Mouse (Mus musculus) liver, postnatal 0 days (tissue): ENCODE measurements at regions not wholly inside any gene's neighbourhood (a gene's known extent, or its start where the extent isn't known, plus 50 kb on each side); places are given as distances from the start of the nearest gene placed in this dataset.

ENCODE experiments used
- ATAC-seq: fragments of 200-750 bp; cut with Nextera tagmentation; 2 replicates; pipeline ENCODE4 v1.8.0; 2017; ENCODE audit warnings: mild to moderate bottlenecking, moderate library complexity
- DNase-seq: peaks from one replicate; pipeline ENCODE4 v3.0.0-alpha.2; 2016
- H3K27ac ChIP-seq: fragments of 300-500 bp; sonication (generic); 2 replicates; pipeline ENCODE4 v1.5.1; 2014; ENCODE audit warnings: antibody characterized with exemption, moderate library complexity, mild to moderate bottlenecking, low read depth
- H3K27me3 ChIP-seq: fragments of 300-500 bp; sonication (generic); 2 replicates; pipeline ENCODE4 v1.6.1; 2014; ENCODE audit warnings: low read length, control low read depth, mixed read lengths; ENCODE audit not compliant: insufficient read depth
- H3K36me3 ChIP-seq: fragments of 300-500 bp; sonication (generic); replicated peaks from 2 replicates; pipeline ENCODE4 v1.6.1; 2014; ENCODE audit warnings: mild to moderate bottlenecking, control low read depth, low read length, moderate library complexity, mixed read lengths; ENCODE audit not compliant: insufficient read depth
- H3K4me1 ChIP-seq: fragments of 300-500 bp; sonication (generic); 2 replicates; pipeline ENCODE4 v1.6.1; 2014; ENCODE audit warnings: antibody characterized with exemption, mild to moderate bottlenecking, control low read depth; ENCODE audit not compliant: insufficient read depth
- H3K4me2 ChIP-seq: fragments of 300-500 bp; sonication (generic); 2 replicates; pipeline ENCODE4 v1.6.1; 2014; ENCODE audit warnings: low read depth, mild to moderate bottlenecking, low read length, moderate library complexity, mixed read lengths
- H3K4me3 ChIP-seq: fragments of 300-500 bp; sonication (generic); 2 replicates; pipeline ENCODE4 v1.5.1; 2014; ENCODE audit warnings: low read depth, low read length
- H3K9ac ChIP-seq: fragments of 300-500 bp; sonication (generic); replicated peaks from 2 replicates; pipeline ENCODE4 v1.6.1; 2014; ENCODE audit warnings: mild to moderate bottlenecking, moderate library complexity
- H3K9me3 ChIP-seq: fragments of 300-500 bp; sonication (generic); 2 replicates; pipeline ENCODE4 v1.6.1; 2016; ENCODE audit warnings: mild to moderate bottlenecking, control low read depth, low read length, mixed read lengths
- CTCF ChIP-seq: sonication (generic); IDR thresholded peaks from 2 replicates; pipeline ENCODE4 v1.5.1; 2016; ENCODE audit warnings: antibody characterized with exemption, low read depth
- EP300 ChIP-seq: IDR thresholded peaks from 2 replicates; pipeline ENCODE4 v1.6.1; 2016; ENCODE audit warnings: antibody characterized with exemption, low read depth, mild to moderate bottlenecking
- WGBS: fragments of 180-500 bp; shearing (Covaris S2); extraction: QIAGEN DNeasy Blood & Tissue Kit; methylation state at CpG from one replicate; pipeline ENCODE4 v1.1.7; 2014; ENCODE audit not compliant: insufficient replicate concordance; 5-methylcytosine and 5-hydroxymethylcytosine counted together

DNA sequence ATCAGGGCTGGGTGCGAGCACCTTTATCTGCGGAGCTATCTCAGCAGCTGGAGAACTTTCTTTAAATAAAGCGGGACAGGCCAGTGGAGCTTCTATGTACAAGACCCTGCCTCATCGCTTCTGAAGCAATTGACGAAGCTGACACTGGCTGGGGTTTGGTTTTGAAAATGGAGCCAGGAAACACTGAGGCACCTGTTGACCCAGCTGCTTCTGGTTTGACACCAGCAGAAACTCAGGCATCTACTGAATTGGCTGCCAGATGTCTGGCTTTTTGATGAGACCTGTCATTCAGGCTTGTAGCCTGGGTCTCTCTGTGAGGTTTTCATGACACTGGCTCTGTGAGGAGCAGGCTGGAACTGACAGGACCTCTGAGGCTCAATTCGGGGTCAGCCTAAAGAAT, 124.9 kb upstream of the Rbms3 start:
- ATAC-seq, result no peak
- Histone ChIP-seq H3K27ac (no peak overlapping the region), H3K4me1 (no peaks in the 10 kb centered on the region), H3K4me2 (no peak overlapping the region), H3K36me3 (no peaks in the 10 kb centered on the region), H3K9me3 (no peaks in the 10 kb centered on the region), H3K27me3 (no peaks in the 10 kb centered on the region), H3K4me3 (no peak overlapping the region), H3K9ac (no peak overlapping the region)
- TF ChIP-seq CTCF (no peak), EP300 (no peak)
- WGBS, result 85% methylated on average over 6 of the region's 6 CpGs
- no peak for DNase-seq

GRCm38 (mm10) chr9:117753466-117753865, 123.8 kb upstream of the Rbms3 start:
- DNase-seq (no peak), ATAC-seq (no peak)
- H3K36me3 ChIP-seq, result no peaks in the 10 kb centered on the region
- TF ChIP-seq EP300 (no peak), CTCF (no peak)
- H3K4me3 ChIP-seq, result no peak overlapping the region
- H3K4me1 ChIP-seq, result no peaks in the 10 kb centered on the region
- 60% methylated on average over 3 of the region's 3 CpGs for WGBS
- no peaks in the 10 kb centered on the region for H3K9me3 ChIP-seq
- H3K4me2 ChIP-seq, result no peak overlapping the region
- H3K9ac ChIP-seq, result no peak overlapping the region
- H3K27me3 ChIP-seq, result no peaks in the 10 kb centered on the region
- no peak overlapping the region for H3K27ac ChIP-seq

- TF ChIP-seq EP300 (no peak), CTCF (no peak)
- ATAC-seq, result no peak
- DNase-seq, result no peak
Measured at GRCm38 (mm10) chr9:117744906-117745305, 115.2 kb upstream of the Rbms3 start.

DNA sequence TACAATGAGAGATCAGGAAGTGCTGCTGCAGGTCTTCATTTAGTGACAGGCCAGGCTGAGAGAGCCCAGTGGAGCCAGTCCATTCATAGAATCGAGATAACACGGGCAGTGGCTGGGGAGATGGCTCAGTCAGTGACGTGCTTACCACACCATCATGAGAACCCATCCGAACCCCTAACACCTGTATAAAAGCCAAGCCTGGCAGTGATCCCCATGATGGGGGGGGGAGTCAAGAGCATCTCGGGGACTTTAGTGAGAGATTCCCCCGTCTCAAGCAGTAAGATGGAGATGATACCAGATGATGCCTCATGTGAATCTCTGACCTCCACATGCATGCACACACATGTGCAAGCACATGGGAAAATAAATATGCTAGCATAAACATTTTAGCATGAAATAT, 99.7 kb upstream of the Rbms3 start:
- Histone ChIP-seq H3K9ac (no peak overlapping the region), H3K27me3 (no peaks in the 10 kb centered on the region), H3K9me3 (no peaks in the 10 kb centered on the region), H3K27ac (no peak overlapping the region), H3K36me3 (no peaks in the 10 kb centered on the region), H3K4me3 (no peak overlapping the region), H3K4me2 (no peak overlapping the region), H3K4me1 (no peaks in the 10 kb centered on the region)
- no peak for ATAC-seq
- 81% methylated on average over 6 of the region's 6 CpGs for WGBS
- no peak for DNase-seq
- TF ChIP-seq EP300, result no peak
- no peak for TF ChIP-seq CTCF

More at GRCm38 (mm10) chr9:117744906-117745305, 115.2 kb upstream of the Rbms3 start:
- no peaks in the 10 kb centered on the region for H3K36me3 ChIP-seq
- no peaks in the 10 kb centered on the region for H3K27me3 ChIP-seq
- no peak overlapping the region for H3K27ac ChIP-seq
- H3K9me3 ChIP-seq, result no peaks in the 10 kb centered on the region
- H3K9ac ChIP-seq, result no peak overlapping the region
- no peak overlapping the region for H3K4me2 ChIP-seq
- no peaks in the 10 kb centered on the region for H3K4me1 ChIP-seq
- no peak overlapping the region for H3K4me3 ChIP-seq
- 81% methylated on average over 8 of the region's 8 CpGs for WGBS

GRCm38 (mm10) chr9:117720161-117720598, 90.5 kb upstream of the Rbms3 start:
- Histone ChIP-seq H3K36me3 (no peaks in the 10 kb centered on the region), H3K9ac (no peak overlapping the region), H3K4me3 (no peak overlapping the region), H3K27me3 (no peaks in the 10 kb centered on the region), H3K27ac (no peak overlapping the region), H3K9me3 (no peaks in the 10 kb centered on the region), H3K4me1 (no peaks in the 10 kb centered on the region), H3K4me2 (no peak overlapping the region)
- DNase-seq (no peak), ATAC-seq (no peak)
- WGBS, result 82% methylated on average over 7 of the region's 7 CpGs
- no peak for TF ChIP-seq CTCF
- no peak for TF ChIP-seq EP300

GRCm38 (mm10) chr9:117717346-117717745, 87.6 kb upstream of the Rbms3 start:
- Histone ChIP-seq H3K4me2 (no peak overlapping the region), H3K27ac (no peak overlapping the region), H3K9me3 (no peaks in the 10 kb centered on the region), H3K36me3 (no peaks in the 10 kb centered on the region), H3K9ac (no peak overlapping the region), H3K4me1 (no peaks in the 10 kb centered on the region), H3K4me3 (no peak overlapping the region), H3K27me3 (no peaks in the 10 kb centered on the region)
- TF ChIP-seq EP300 (no peak), CTCF (no peak)
- WGBS, result 68% methylated on average over 4 of the region's 4 CpGs
- ATAC-seq (no peak), DNase-seq (no peak)

- TF ChIP-seq EP300 (no peak), CTCF (no peak)
- H3K27me3 ChIP-seq, result no peaks in the 10 kb centered on the region
- WGBS, result 68% methylated on average over 6 of the region's 6 CpGs
- ATAC-seq (no peak), DNase-seq (no peak)
- H3K4me1 ChIP-seq, result no peaks in the 10 kb centered on the region
- no peak overlapping the region for H3K27ac ChIP-seq
- no peak overlapping the region for H3K9ac ChIP-seq
- no peaks in the 10 kb centered on the region for H3K9me3 ChIP-seq
- no peaks in the 10 kb centered on the region for H3K36me3 ChIP-seq
- H3K4me2 ChIP-seq, result no peak overlapping the region
- no peak overlapping the region for H3K4me3 ChIP-seq
Measured at GRCm38 (mm10) chr9:117716476-117716875, 86.8 kb upstream of the Rbms3 start.
